Mouse (Mus musculus) liver, embryonic 11.5 days (tissue): Measurements from ENCODE around the gene Gss. TPM values are rescaled to one million over a fixed set of nuclear protein-coding genes. Genes with fewer than 3 reads are reported as not detected.

Experiments
- ATAC-seq: fragments of 200-750 bp; cut with Nextera tagmentation; replicated peaks from 2 replicates; pipeline ENCODE4 v1.8.0; 2017; ENCODE audit warnings: moderate number of reproducible peaks, mild to moderate bottlenecking, moderate TSS enrichment, moderate library complexity; ENCODE audit not compliant: low FRiP score
- DNase-seq: peaks from one replicate; pipeline ENCODE4 v3.0.0-alpha.2; 2017; ENCODE audit warnings: low spot score
- H3K27ac ChIP-seq: fragments of 300-500 bp; sonication (generic); 2 replicates; pipeline ENCODE4 v1.5.1; 2014; ENCODE audit warnings: mild to moderate bottlenecking, low read depth, low read length, control low read depth
- H3K27me3 ChIP-seq: fragments of 300-500 bp; sonication (generic); replicated peaks from 2 replicates; pipeline ENCODE4 v1.6.1; 2014; ENCODE audit warnings: low read length, mixed read lengths; ENCODE audit not compliant: control insufficient read depth, insufficient read depth
- H3K36me3 ChIP-seq: fragments of 300-500 bp; sonication (generic); 2 replicates; pipeline ENCODE4 v1.6.1; 2014; ENCODE audit warnings: mild to moderate bottlenecking, low read length, moderate library complexity, mixed read lengths; ENCODE audit not compliant: control insufficient read depth, insufficient read depth
- H3K4me1 ChIP-seq: fragments of 300-500 bp; sonication (generic); replicated peaks from 2 replicates; pipeline ENCODE4 v1.6.1; 2014; ENCODE audit warnings: low read length, mixed read lengths; ENCODE audit not compliant: control insufficient read depth, insufficient read depth
- H3K4me2 ChIP-seq: fragments of 300-500 bp; sonication (generic); 2 replicates; pipeline ENCODE4 v1.6.1; 2014; ENCODE audit warnings: mild to moderate bottlenecking, control low read depth, moderate library complexity
- H3K4me3 ChIP-seq: fragments of 300-500 bp; sonication (generic); 2 replicates; pipeline ENCODE4 v1.5.1; 2014; ENCODE audit warnings: low read depth, low read length, control low read depth
- H3K9ac ChIP-seq: fragments of 300-500 bp; sonication (generic); 2 replicates; pipeline ENCODE4 v1.6.1; 2014; ENCODE audit warnings: low read depth, low read length, control low read depth
- H3K9me3 ChIP-seq: fragments of 300-500 bp; sonication (generic); 2 replicates; pipeline ENCODE4 v1.6.1; 2016; ENCODE audit warnings: low read length, inconsistent platforms, mixed read lengths; ENCODE audit not compliant: control insufficient read depth
- WGBS: fragments of 180-500 bp; shearing (Covaris S2); extraction: QIAGEN DNeasy Blood & Tissue Kit; methylation state at CpG from one replicate; pipeline ENCODE4 v1.1.7; 2014; 5-methylcytosine and 5-hydroxymethylcytosine counted together
- polyA plus RNA-seq: library from polyadenylated mRNA; unstranded; fragments of >200 nt; fragmentation: Nextera tagmentation; extraction: Ambion mirVana; gene quantifications from 2 replicates; pipeline ENCODE4 v1.2.1, GENCODE M21; 2014

Gene Gss
- 59.7 and 60.5 TPM in 2 replicates for polyA plus RNA-seq

- peak; percentile 100 for DNase-seq
- H3K9me3 ChIP-seq: no peaks in the 10 kb centered on the region
- H3K4me3 ChIP-seq: peak within 1 kb of the TSS; percentile 76
- peak; percentile 85 for ATAC-seq
- H3K4me1 ChIP-seq: peaks cover 33% of the 10 kb centered on the region
- peak within 1 kb of the TSS; percentile 86 for H3K9ac ChIP-seq
- peak within 1 kb of the TSS; percentile 86 for H3K27ac ChIP-seq
- H3K27me3 ChIP-seq: no peaks in the 10 kb centered on the region
- H3K4me2 ChIP-seq: peak within 1 kb of the TSS; percentile 96
- WGBS: under 1% methylated on average over 53 of the region's 53 CpGs
- no peaks in the 10 kb centered on the region for H3K36me3 ChIP-seq
Observed at GRCm38 (mm10) chr2:155592137-155592853, at the start of gene Gss. Gss (minus strand) TSS chr2:155592810.

- Histone ChIP-seq H3K9ac (no peak overlapping the region), H3K4me1 (no peaks in the 10 kb centered on the region), H3K4me2 (no peak overlapping the region), H3K27ac (no peak overlapping the region), H3K9me3 (no peaks in the 10 kb centered on the region), H3K27me3 (no peaks in the 10 kb centered on the region), H3K4me3 (no peak overlapping the region), H3K36me3 (peaks cover 36% of the 10 kb centered on the region)
- ATAC-seq (no peak), DNase-seq (no peak)
- WGBS: 90% methylated on average over 18 of the region's 18 CpGs
Observed at GRCm38 (mm10) chr2:155641540-155642472, 49.2 kb upstream of the Gss start.

- DNase-seq: no peak
- no peaks in the 10 kb centered on the region for H3K27me3 ChIP-seq
- H3K9ac ChIP-seq: no peak overlapping the region
- 92% methylated on average over 6 of the region's 6 CpGs for WGBS
- no peak for ATAC-seq
- no peaks in the 10 kb centered on the region for H3K9me3 ChIP-seq
- H3K27ac ChIP-seq: no peak overlapping the region
- H3K4me1 ChIP-seq: no peaks in the 10 kb centered on the region
- H3K4me3 ChIP-seq: no peak overlapping the region
- H3K4me2 ChIP-seq: no peak overlapping the region
- peaks cover 36% of the 10 kb centered on the region for H3K36me3 ChIP-seq
Observed at GRCm38 (mm10) chr2:155640656-155641055, 48.0 kb upstream of the Gss start.

GRCm38 (mm10) chr2:155637411-155637810 lies 44.8 kb upstream of the Gss start:
- H3K36me3 ChIP-seq: peaks cover 48% of the 10 kb centered on the region
- no peak for DNase-seq
- no peak overlapping the region for H3K4me3 ChIP-seq
- no peak for ATAC-seq
- WGBS: 90% methylated on average over 4 of the region's 4 CpGs
- H3K9me3 ChIP-seq: no peaks in the 10 kb centered on the region
- no peak overlapping the region for H3K27ac ChIP-seq
- H3K4me1 ChIP-seq: no peaks in the 10 kb centered on the region
- peaks cover 8% of the 10 kb centered on the region for H3K27me3 ChIP-seq
- H3K4me2 ChIP-seq: no peak overlapping the region
- no peak overlapping the region for H3K9ac ChIP-seq

- DNase-seq: no peak
- Histone ChIP-seq H3K27ac (no peak overlapping the region), H3K27me3 (peaks cover 13% of the 10 kb centered on the region), H3K4me1 (no peaks in the 10 kb centered on the region), H3K9ac (no peak overlapping the region), H3K9me3 (no peaks in the 10 kb centered on the region), H3K4me2 (no peak overlapping the region), H3K4me3 (no peak overlapping the region), H3K36me3 (peaks cover 49% of the 10 kb centered on the region)
- no peak for ATAC-seq
Observed at GRCm38 (mm10) chr2:155636881-155637280, 44.3 kb upstream of the Gss start.

- no peak overlapping the region for H3K4me3 ChIP-seq
- 93% methylated on average over 8 of the region's 8 CpGs for WGBS
- DNase-seq: no peak
- peaks cover 22% of the 10 kb centered on the region for H3K27me3 ChIP-seq
- H3K4me1 ChIP-seq: no peaks in the 10 kb centered on the region
- no peak overlapping the region for H3K9ac ChIP-seq
- no peaks in the 10 kb centered on the region for H3K9me3 ChIP-seq
- no peak for ATAC-seq
- no peak overlapping the region for H3K27ac ChIP-seq
- H3K4me2 ChIP-seq: no peak overlapping the region
- H3K36me3 ChIP-seq: peaks cover 41% of the 10 kb centered on the region
Observed at GRCm38 (mm10) chr2:155635961-155636360, 43.4 kb upstream of the Gss start.

GRCm38 (mm10) chr2:155634562-155634961 lies 42.0 kb upstream of the Gss start:
- Histone ChIP-seq H3K27me3 (peaks cover 36% of the 10 kb centered on the region), H3K4me1 (peaks cover under 1% of the 10 kb centered on the region; the same call in 1 of the 2 replicates), H3K4me3 (no peak overlapping the region), H3K9ac (no peak overlapping the region), H3K27ac (no peak overlapping the region), H3K36me3 (peaks cover 33% of the 10 kb centered on the region), H3K9me3 (no peaks in the 10 kb centered on the region), H3K4me2 (no peak overlapping the region)
- ATAC-seq (no peak), DNase-seq (no peak)
- WGBS: 90% methylated on average over 8 of the region's 8 CpGs

- 91% methylated on average over 9 of the region's 9 CpGs for WGBS
- H3K9me3 ChIP-seq: no peaks in the 10 kb centered on the region
- H3K27me3 ChIP-seq: peaks cover 44% of the 10 kb centered on the region
- peaks cover 7% of the 10 kb centered on the region for H3K4me1 ChIP-seq
- no peak overlapping the region for H3K4me2 ChIP-seq
- ATAC-seq: no peak
- no peak overlapping the region for H3K4me3 ChIP-seq
- peaks cover 30% of the 10 kb centered on the region for H3K36me3 ChIP-seq
- DNase-seq: no peak
- H3K27ac ChIP-seq: no peak overlapping the region
- H3K9ac ChIP-seq: no peak overlapping the region
Observed at GRCm38 (mm10) chr2:155633731-155634130, 41.1 kb upstream of the Gss start.
